Mouse (Mus musculus) midbrain, embryonic 10.5 days (tissue): ENCODE measurements at regions not wholly inside any gene's neighbourhood (a gene's known extent, or its start where the extent isn't known, plus 50 kb on each side); places are given as distances from the start of the nearest gene placed in this dataset.
"Not testable (repeated sequence)": the region's sequence is repeated elsewhere in the genome, so short reads cannot be mapped to it uniquely, and the experiment has no call there.

Experiments used
- DNase-seq: peaks from one replicate; pipeline ENCODE4 v3.0.0-alpha.2; 2017; ENCODE audit warnings: low spot score
- H3K27ac ChIP-seq: fragments of 300-500 bp; sonication (generic); replicated peaks from 2 replicates; pipeline ENCODE4 v1.5.1; 2016; ENCODE audit warnings: mild to moderate bottlenecking
- H3K27me3 ChIP-seq: fragments of 300-500 bp; sonication (generic); 2 replicates; pipeline ENCODE4 v1.6.1; 2016; ENCODE audit warnings: low read depth, mild to moderate bottlenecking; ENCODE audit not compliant: poor library complexity, severe bottlenecking
- H3K36me3 ChIP-seq: fragments of 300-500 bp; sonication (generic); 2 replicates; pipeline ENCODE4 v1.6.1; 2016; ENCODE audit warnings: mild to moderate bottlenecking, moderate library complexity
- H3K4me1 ChIP-seq: fragments of 300-500 bp; sonication (generic); 2 replicates; pipeline ENCODE4 v1.6.1; 2016
- H3K4me3 ChIP-seq: fragments of 300-500 bp; sonication (generic); 2 replicates; pipeline ENCODE4 v1.5.1; 2016; ENCODE audit warnings: mild to moderate bottlenecking, moderate library complexity
- H3K9me3 ChIP-seq: fragments of 300-500 bp; sonication (generic); replicated peaks from 2 replicates; pipeline ENCODE4 v1.6.1; 2016; ENCODE audit warnings: mild to moderate bottlenecking
- WGBS: fragments of 180-500 bp; shearing (Covaris S2); methylation state at CpG from one replicate; pipeline ENCODE4 v1.1.7; 2016; 5-methylcytosine and 5-hydroxymethylcytosine counted together

DNA sequence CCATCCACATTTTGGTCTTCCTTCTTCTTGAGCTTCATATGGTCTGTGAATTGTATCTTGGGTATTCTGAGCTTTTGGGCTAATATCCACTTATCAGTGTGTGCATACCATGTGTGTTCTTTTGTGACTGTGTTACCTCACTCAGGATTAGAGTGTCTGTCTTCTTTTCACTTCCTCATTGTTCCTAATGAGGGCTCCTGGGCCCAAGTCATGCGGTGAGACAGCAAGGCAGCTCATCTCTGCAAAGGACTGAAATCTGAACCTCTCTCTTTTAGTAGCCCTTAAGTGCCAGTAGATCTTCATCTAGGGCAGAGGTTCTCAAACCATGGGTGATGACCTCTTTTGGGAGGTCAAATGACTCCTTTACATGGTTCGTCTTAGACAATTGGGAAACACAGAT, 364.6 kb downstream of the Edem1 start:
- H3K9me3 ChIP-seq, H3K27ac ChIP-seq, H3K36me3 ChIP-seq, H3K4me3 ChIP-seq, H3K27me3 ChIP-seq, H3K4me1 ChIP-seq, DNase-seq: not testable (repeated sequence)
- WGBS, result 89% methylated on average over 2 of the region's 2 CpGs

DNA sequence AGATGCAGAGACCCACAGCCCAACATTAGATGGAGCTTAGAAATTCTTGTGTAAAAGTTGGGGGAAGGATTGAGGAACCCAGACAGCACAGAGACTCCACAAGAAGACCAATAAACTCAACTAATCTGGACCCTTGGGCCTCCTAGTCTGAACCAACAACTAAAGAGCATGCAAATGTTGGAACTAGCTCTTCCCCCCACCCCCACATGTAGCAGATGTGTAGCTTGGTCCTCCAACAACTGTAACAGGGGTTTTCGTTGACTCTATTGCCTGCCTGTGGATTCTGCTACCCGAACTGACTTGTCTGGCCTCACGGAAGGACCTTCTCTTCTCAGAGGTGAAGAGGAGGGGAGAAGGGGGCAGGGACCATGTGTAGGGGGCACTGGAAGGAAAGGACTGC, 365.2 kb downstream of the Edem1 start:
- Histone ChIP-seq H3K27ac (no peak overlapping the region), H3K4me3 (no peak overlapping the region), H3K4me1 (no peaks in the 10 kb centered on the region), H3K9me3 (no peaks in the 10 kb centered on the region), H3K36me3 (no peaks in the 10 kb centered on the region), H3K27me3 (no peaks in the 10 kb centered on the region)
- no peak for DNase-seq
- WGBS, result 77% methylated on average over 3 of the region's 3 CpGs

DNA sequence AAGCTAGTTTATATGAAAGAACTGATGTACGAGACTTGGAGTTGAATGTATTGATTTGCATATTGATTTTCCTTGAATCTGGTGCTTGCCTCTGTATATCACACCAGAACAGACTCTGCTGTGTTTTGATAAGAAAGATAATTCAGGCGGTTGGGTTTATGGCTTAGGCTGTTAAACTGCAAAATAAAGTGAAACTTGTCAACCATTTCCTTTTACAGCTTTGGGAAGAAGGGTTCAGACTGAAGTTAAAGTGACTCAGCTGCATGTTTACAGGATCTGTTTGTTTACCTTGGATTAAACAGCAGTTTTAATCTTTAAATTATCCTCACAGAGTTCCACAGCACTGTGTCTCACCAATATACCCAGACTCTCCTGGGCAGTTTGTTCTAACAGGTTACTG, 381.3 kb downstream of the Edem1 start:
- no peaks in the 10 kb centered on the region for H3K36me3 ChIP-seq
- DNase-seq, result no peak
- 81% methylated on average over 2 of the region's 2 CpGs for WGBS

DNA sequence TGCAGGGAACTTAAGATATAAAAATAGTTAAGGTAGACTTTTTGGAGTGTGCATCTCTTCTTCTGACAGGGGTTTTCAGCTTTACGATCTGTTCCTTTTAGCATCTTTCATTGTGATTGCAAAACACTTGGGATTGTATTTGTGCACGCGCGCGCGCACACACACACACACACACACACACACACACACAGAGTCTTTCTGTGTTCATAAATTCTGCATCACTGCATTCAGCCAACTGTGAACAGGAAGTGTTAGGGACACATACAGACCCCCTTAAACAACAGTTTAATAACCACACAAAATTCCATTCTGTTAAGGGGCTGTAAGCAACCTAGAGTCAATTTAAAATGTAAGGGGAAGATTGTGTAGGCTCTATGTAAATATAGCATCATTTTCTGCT, 401.9 kb downstream of the Edem1 start:
- Histone ChIP-seq H3K4me3 (no peak overlapping the region), H3K27ac (no peak overlapping the region), H3K36me3 (no peaks in the 10 kb centered on the region), H3K27me3 (no peaks in the 10 kb centered on the region), H3K9me3 (no peaks in the 10 kb centered on the region), H3K4me1 (no peaks in the 10 kb centered on the region)
- DNase-seq, result no peak
- WGBS, result 95% methylated on average over 6 of the region's 6 CpGs

More for the DNA sequence above, 381.3 kb downstream of the Edem1 start:
- Histone ChIP-seq H3K9me3 (no peaks in the 10 kb centered on the region), H3K4me3 (no peak overlapping the region), H3K27ac (no peak overlapping the region), H3K4me1 (no peaks in the 10 kb centered on the region), H3K27me3 (no peaks in the 10 kb centered on the region)

DNA sequence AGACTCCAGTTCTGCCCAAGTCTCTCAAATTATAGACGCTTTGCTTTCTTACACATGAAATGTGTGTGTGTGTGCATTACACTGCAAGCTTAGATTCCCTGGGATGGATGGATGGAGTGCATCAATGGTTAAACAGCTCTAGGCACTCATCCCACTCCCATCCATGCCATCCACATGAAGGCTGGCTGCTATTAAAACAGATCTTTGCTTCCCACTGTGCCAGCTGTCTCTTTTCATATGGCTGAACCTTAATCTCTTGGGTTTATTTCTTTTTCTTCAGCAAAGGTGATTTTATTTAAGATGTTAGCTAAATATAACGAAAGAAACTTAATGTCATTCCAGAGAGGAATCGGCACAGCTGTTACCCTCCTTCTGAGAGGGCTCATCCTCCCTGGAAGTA, 405.0 kb downstream of the Edem1 start:
- H3K9me3 ChIP-seq, result no peaks in the 10 kb centered on the region
- 86% methylated on average over 3 of the region's 3 CpGs for WGBS
- H3K27me3 ChIP-seq, result no peaks in the 10 kb centered on the region
- H3K36me3 ChIP-seq, result no peaks in the 10 kb centered on the region
- DNase-seq, result no peak
- H3K27ac ChIP-seq, result no peak overlapping the region
- no peaks in the 10 kb centered on the region for H3K4me1 ChIP-seq
- H3K4me3 ChIP-seq, result no peak overlapping the region

DNA sequence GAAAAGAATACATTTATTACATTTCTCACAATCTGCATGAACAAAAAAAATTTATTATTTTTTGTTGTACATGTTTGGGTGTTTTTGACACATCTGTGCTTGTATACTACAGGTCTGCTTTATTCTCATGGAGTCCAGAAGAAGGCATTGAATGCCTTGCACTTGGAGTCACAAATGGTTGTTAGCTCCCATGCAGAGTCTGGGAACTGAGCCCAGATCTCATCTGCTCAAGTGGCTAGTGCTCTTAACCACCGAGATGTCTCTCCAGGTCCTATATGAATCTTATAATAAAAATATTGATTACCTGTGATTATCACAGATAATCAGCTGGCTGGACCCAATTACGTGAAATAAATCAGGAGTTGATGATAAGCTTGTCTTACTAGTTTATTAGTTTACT, 417.2 kb downstream of the Edem1 start:
- DNase-seq, result no peak
- WGBS, result 74% methylated on average over 2 of the region's 2 CpGs
- no peaks in the 10 kb centered on the region for H3K9me3 ChIP-seq

DNA sequence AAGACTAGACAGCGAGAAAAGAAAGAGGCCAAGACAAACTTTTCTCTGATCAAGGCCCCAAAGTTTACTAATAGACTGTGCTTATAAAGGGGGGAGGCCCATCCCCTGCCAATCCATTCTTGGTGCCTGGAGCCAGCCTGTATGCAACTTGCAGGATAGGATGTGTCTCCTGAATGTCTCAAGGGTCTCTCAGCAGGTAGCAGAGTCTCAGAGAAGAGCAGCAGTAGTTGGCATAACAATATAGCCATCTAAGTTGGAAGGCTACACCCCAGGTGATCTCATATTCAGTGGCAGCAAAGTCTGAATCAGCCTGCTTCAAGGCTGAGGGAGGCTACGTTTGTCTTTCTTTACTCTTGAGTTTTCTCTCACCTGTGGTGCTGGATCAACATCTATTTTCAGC, 418.1 kb downstream of the Edem1 start:
- not testable (repeated sequence) for H3K4me1 ChIP-seq, H3K4me3 ChIP-seq, H3K27me3 ChIP-seq, DNase-seq, H3K27ac ChIP-seq, H3K9me3 ChIP-seq, H3K36me3 ChIP-seq
- WGBS, result 28% methylated on average over 2 of the region's 2 CpGs

More for the DNA sequence above, 417.2 kb downstream of the Edem1 start:
- H3K4me1 ChIP-seq, result no peaks in the 10 kb centered on the region
- H3K4me3 ChIP-seq, result no peak overlapping the region
- no peaks in the 10 kb centered on the region for H3K27me3 ChIP-seq
- no peak overlapping the region for H3K27ac ChIP-seq
- H3K36me3 ChIP-seq, result no peaks in the 10 kb centered on the region
